Mouse (Mus musculus): ENCODE results near the gene Fam118a.

- no peak for TF ChIP-seq CTCF (IDR thresholded peaks at IDR 0.05; ENCODE audit: control insufficient read depth, insufficient read depth, insufficient replicate concordance, low read depth, low read length)
- TF ChIP-seq POLR2A (IDR thresholded peaks at IDR 0.05; ENCODE audit: control insufficient read depth, low read depth, low read length), result no peak
These were observed 14.4 kb downstream of the Fam118a start for GRCm38 (mm10) chr15:85043116-85043515.

All from testis, adult 2 months (tissue).